Mouse (Mus musculus): Measurements from ENCODE around the gene Tmem50b. TPM values are rescaled to one million over a fixed set of nuclear protein-coding genes. Genes with fewer than 3 reads are reported as not detected.
A peak's percentile ranks its signal among the peaks of the same experiment; 100 is the strongest.

Tmem50b gene
- polyA plus RNA-seq, 1 experiment, result 54.1 TPM

GRCm38 (mm10) chr16:91585617-91586016, 12.0 kb downstream of the Tmem50b start:
- H3K4me3 ChIP-seq (ENCODE audit: control insufficient read depth, low read depth, low read length), result no peak overlapping the region
- H3K36me3 ChIP-seq (ENCODE audit: control insufficient read depth, insufficient read depth, low read length), result no peaks in the 10 kb centered on the region; the same call in 1 of the 2 replicates
- H3K27ac ChIP-seq (ENCODE audit: control insufficient read depth, insufficient read depth, low read depth, low read length), result no peak overlapping the region
- TF ChIP-seq POLR2A (IDR thresholded peaks at IDR 0.05; ENCODE audit: control insufficient read depth, low read depth, low read length) (no peak), CTCF (IDR thresholded peaks at IDR 0.05; ENCODE audit: control insufficient read depth, insufficient read depth, insufficient replicate concordance, low read depth, low read length) (no peak)
- no peaks in the 10 kb centered on the region for H3K4me1 ChIP-seq (ENCODE audit: control insufficient read depth, insufficient read depth, low read length)
- no peaks in the 10 kb centered on the region for H3K27me3 ChIP-seq (ENCODE audit: control insufficient read depth, insufficient read depth, low read length)

GRCm38 (mm10) chr16:91582307-91582706, 15.3 kb downstream of the Tmem50b start:
- Histone ChIP-seq H3K27ac (ENCODE audit: control insufficient read depth, insufficient read depth, low read depth, low read length) (no peak overlapping the region), H3K36me3 (ENCODE audit: control insufficient read depth, insufficient read depth, low read length) (no peaks in the 10 kb centered on the region; the same call in 1 of the 2 replicates), H3K4me1 (ENCODE audit: control insufficient read depth, insufficient read depth, low read length) (no peaks in the 10 kb centered on the region), H3K4me3 (ENCODE audit: control insufficient read depth, low read depth, low read length) (no peak overlapping the region), H3K27me3 (ENCODE audit: control insufficient read depth, insufficient read depth, low read length) (no peaks in the 10 kb centered on the region)
- TF ChIP-seq POLR2A (IDR thresholded peaks at IDR 0.05; ENCODE audit: control insufficient read depth, low read depth, low read length) (no peak), CTCF (IDR thresholded peaks at IDR 0.05; ENCODE audit: control insufficient read depth, insufficient read depth, insufficient replicate concordance, low read depth, low read length) (no peak)

- H3K36me3 ChIP-seq (ENCODE audit: control insufficient read depth, insufficient read depth, low read length), result no peaks in the 10 kb centered on the region; the same call in 1 of the 2 replicates
- no peaks in the 10 kb centered on the region for H3K4me1 ChIP-seq (ENCODE audit: control insufficient read depth, insufficient read depth, low read length)
- no peaks in the 10 kb centered on the region for H3K27me3 ChIP-seq (ENCODE audit: control insufficient read depth, insufficient read depth, low read length)
- TF ChIP-seq CTCF (IDR thresholded peaks at IDR 0.05; ENCODE audit: control insufficient read depth, insufficient read depth, insufficient replicate concordance, low read depth, low read length), result no peak
- no peak for TF ChIP-seq POLR2A (IDR thresholded peaks at IDR 0.05; ENCODE audit: control insufficient read depth, low read depth, low read length)
- no peak overlapping the region for H3K4me3 ChIP-seq (ENCODE audit: control insufficient read depth, low read depth, low read length)
- H3K27ac ChIP-seq (ENCODE audit: control insufficient read depth, insufficient read depth, low read depth, low read length), result no peak overlapping the region
Measured at GRCm38 (mm10) chr16:91578980-91579720, 18.4 kb downstream of the Tmem50b start.

- Histone ChIP-seq H3K27ac (ENCODE audit: control insufficient read depth, insufficient read depth, low read depth, low read length) (no peak overlapping the region), H3K4me1 (ENCODE audit: control insufficient read depth, insufficient read depth, low read length) (no peaks in the 10 kb centered on the region), H3K4me3 (ENCODE audit: control insufficient read depth, low read depth, low read length) (no peak overlapping the region), H3K27me3 (ENCODE audit: control insufficient read depth, insufficient read depth, low read length) (no peaks in the 10 kb centered on the region), H3K36me3 (ENCODE audit: control insufficient read depth, insufficient read depth, low read length) (no peaks in the 10 kb centered on the region)
- no peak for TF ChIP-seq CTCF (IDR thresholded peaks at IDR 0.05; ENCODE audit: control insufficient read depth, insufficient read depth, insufficient replicate concordance, low read depth, low read length)
- no peak for TF ChIP-seq POLR2A (IDR thresholded peaks at IDR 0.05; ENCODE audit: control insufficient read depth, low read depth, low read length)
Measured at GRCm38 (mm10) chr16:91575151-91575550, 22.4 kb downstream of the Tmem50b start.

GRCm38 (mm10) chr16:91571105-91571504, 26.5 kb downstream of the Tmem50b start:
- Histone ChIP-seq H3K27me3 (ENCODE audit: control insufficient read depth, insufficient read depth, low read length) (no peaks in the 10 kb centered on the region), H3K36me3 (ENCODE audit: control insufficient read depth, insufficient read depth, low read length) (no peaks in the 10 kb centered on the region), H3K4me3 (ENCODE audit: control insufficient read depth, low read depth, low read length) (no peak overlapping the region), H3K27ac (ENCODE audit: control insufficient read depth, insufficient read depth, low read depth, low read length) (no peak overlapping the region), H3K4me1 (ENCODE audit: control insufficient read depth, insufficient read depth, low read length) (no peaks in the 10 kb centered on the region)
- TF ChIP-seq POLR2A (IDR thresholded peaks at IDR 0.05; ENCODE audit: control insufficient read depth, low read depth, low read length) (no peak), CTCF (IDR thresholded peaks at IDR 0.05; ENCODE audit: control insufficient read depth, insufficient read depth, insufficient replicate concordance, low read depth, low read length) (no peak)

GRCm38 (mm10) chr16:91568960-91569359, 28.6 kb downstream of the Tmem50b start:
- no peak overlapping the region for H3K4me3 ChIP-seq (ENCODE audit: control insufficient read depth, low read depth, low read length)
- peaks cover 8% of the 10 kb centered on the region for H3K4me1 ChIP-seq (ENCODE audit: control insufficient read depth, insufficient read depth, low read length)
- no peak overlapping the region for H3K27ac ChIP-seq (ENCODE audit: control insufficient read depth, insufficient read depth, low read depth, low read length)
- TF ChIP-seq POLR2A (IDR thresholded peaks at IDR 0.05; ENCODE audit: control insufficient read depth, low read depth, low read length) (no peak), CTCF (IDR thresholded peaks at IDR 0.05; ENCODE audit: control insufficient read depth, insufficient read depth, insufficient replicate concordance, low read depth, low read length) (no peak)
- no peaks in the 10 kb centered on the region for H3K27me3 ChIP-seq (ENCODE audit: control insufficient read depth, insufficient read depth, low read length)
- H3K36me3 ChIP-seq (ENCODE audit: control insufficient read depth, insufficient read depth, low read length), result no peaks in the 10 kb centered on the region

GRCm38 (mm10) chr16:91566002-91566401, 31.6 kb downstream of the Tmem50b start:
- TF ChIP-seq CTCF (IDR thresholded peaks at IDR 0.05; ENCODE audit: control insufficient read depth, insufficient read depth, insufficient replicate concordance, low read depth, low read length) (no peak), POLR2A (IDR thresholded peaks at IDR 0.05; ENCODE audit: control insufficient read depth, low read depth, low read length) (no peak)
- no peaks in the 10 kb centered on the region for H3K27me3 ChIP-seq (ENCODE audit: control insufficient read depth, insufficient read depth, low read length)
- no peaks in the 10 kb centered on the region for H3K36me3 ChIP-seq (ENCODE audit: control insufficient read depth, insufficient read depth, low read length)

More at GRCm38 (mm10) chr16:91566002-91566401, 31.6 kb downstream of the Tmem50b start:
- H3K4me3 ChIP-seq (ENCODE audit: control insufficient read depth, low read depth, low read length), result peak overlapping the region; percentile 47
- 0 out of 2 replicates have a peak overlapping the region, but pooled peaks have one; percentile 32 for H3K27ac ChIP-seq (ENCODE audit: control insufficient read depth, insufficient read depth, low read depth, low read length)
- H3K4me1 ChIP-seq (ENCODE audit: control insufficient read depth, insufficient read depth, low read length), result peaks cover 16% of the 10 kb centered on the region

All from testis, adult 2 months (tissue).